Mouse (Mus musculus) E14TG2a.4 (cell line): ENCODE results near the gene Grin3a.

Experiments
- H3K27me3 ChIP-seq: 2 replicates; pipeline ENCODE4 v1.6.1; 2014; ENCODE audit warnings: low read length, control low read depth; ENCODE audit not compliant: insufficient read depth
- H3K36me3 ChIP-seq: 2 replicates; pipeline ENCODE4 v1.6.1; 2014; ENCODE audit warnings: low read length, control low read depth; ENCODE audit not compliant: insufficient read depth
- H3K4me1 ChIP-seq: replicated peaks from 2 replicates; pipeline ENCODE4 v1.6.1; 2014; ENCODE audit warnings: low read depth, low read length, control low read depth
- H3K4me3 ChIP-seq: replicated peaks from 2 replicates; pipeline ENCODE4 v1.5.1; 2014; ENCODE audit warnings: mild to moderate bottlenecking, low read length
- H3K9me3 ChIP-seq: 2 replicates; pipeline ENCODE4 v1.6.1; 2014; ENCODE audit warnings: low read length, control low read depth
- CTCF ChIP-seq: conservative IDR thresholded peaks from 2 replicates; pipeline ENCODE4 v1.5.1; 2014; ENCODE audit warnings: low read length
- NANOG ChIP-seq: IDR thresholded peaks from 2 replicates; pipeline ENCODE4 v1.6.1; 2014; ENCODE audit warnings: borderline replicate concordance, low read length, mixed read lengths
- POU5F1 ChIP-seq: IDR thresholded peaks from 2 replicates; pipeline ENCODE4 v1.6.1; 2014; ENCODE audit warnings: low read length, borderline replicate concordance

The Grin3a gene

DNA sequence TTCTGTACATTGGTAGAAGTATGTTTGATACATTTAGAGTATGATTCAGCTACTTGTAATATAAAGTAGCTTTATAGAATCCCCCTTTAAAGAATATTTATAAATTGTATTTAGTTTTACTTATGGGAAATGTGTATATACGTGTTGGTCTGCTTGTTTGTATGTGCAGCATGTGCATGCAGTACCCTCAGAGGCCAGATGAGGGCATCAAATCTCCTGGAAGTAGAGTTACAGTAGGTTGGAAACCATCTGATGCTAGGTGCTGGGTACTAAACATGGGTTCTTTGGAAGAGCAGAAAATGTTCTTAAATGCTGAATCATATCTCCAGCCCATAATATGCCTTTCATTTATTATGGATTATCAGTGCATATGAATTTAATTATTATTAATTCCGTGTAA is 46.2 kb downstream of the Grin3a start:
- Histone ChIP-seq H3K4me3 (no peak overlapping the region), H3K36me3 (no peaks in the 10 kb centered on the region), H3K9me3 (no peaks in the 10 kb centered on the region), H3K4me1 (no peaks in the 10 kb centered on the region), H3K27me3 (no peaks in the 10 kb centered on the region)
- TF ChIP-seq POU5F1 (no peak), CTCF (peak; percentile 87), NANOG (no peak)

DNA sequence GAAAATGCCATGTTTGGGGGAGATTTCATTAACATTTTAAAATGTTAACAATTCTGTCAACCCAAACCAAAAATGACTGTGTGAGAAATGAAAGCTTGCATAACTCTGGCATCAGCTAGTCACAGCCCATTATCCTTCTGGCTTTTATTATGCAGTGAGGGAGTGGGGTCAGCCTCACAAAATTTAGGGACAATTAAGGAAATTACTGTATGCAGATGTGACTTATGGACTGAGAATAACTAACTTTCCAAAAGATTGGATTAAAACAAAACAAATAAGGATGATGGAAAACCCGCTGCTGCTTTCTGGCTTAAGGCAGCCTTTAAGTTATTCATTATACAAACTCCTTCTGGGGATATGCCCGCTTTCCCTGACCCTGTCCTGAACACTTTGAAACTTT is 56.6 kb downstream of the Grin3a start:
- Histone ChIP-seq H3K36me3 (no peaks in the 10 kb centered on the region), H3K4me1 (no peaks in the 10 kb centered on the region), H3K27me3 (no peaks in the 10 kb centered on the region), H3K9me3 (peaks cover 6% of the 10 kb centered on the region; the same call in 1 of the 2 replicates), H3K4me3 (no peak overlapping the region)
- no peak for TF ChIP-seq NANOG
- TF ChIP-seq CTCF: no peak
- no peak for TF ChIP-seq POU5F1

DNA sequence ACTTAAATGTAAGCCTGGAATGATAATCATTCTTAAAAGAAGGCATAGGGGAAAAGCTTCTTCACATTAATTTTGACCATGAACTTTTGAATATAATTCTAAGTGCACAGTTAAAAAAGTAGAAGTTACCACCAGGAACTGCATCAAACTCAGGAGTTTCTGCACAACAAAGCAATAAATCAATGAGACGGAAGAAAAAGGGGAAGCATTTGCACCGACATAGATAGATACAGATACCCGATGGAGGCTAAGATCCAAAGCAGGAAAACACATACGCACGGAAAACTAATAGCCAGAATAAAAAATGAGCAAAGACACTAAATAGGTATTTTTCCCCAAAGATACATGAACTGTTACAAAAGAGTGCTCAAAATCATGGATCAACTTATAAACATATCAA is 102.7 kb downstream of the Grin3a start:
- Histone ChIP-seq H3K4me1 (no peaks in the 10 kb centered on the region), H3K36me3 (no peaks in the 10 kb centered on the region), H3K27me3 (no peaks in the 10 kb centered on the region), H3K4me3 (no peak overlapping the region), H3K9me3 (no peaks in the 10 kb centered on the region)
- TF ChIP-seq NANOG (no peak), CTCF (no peak), POU5F1 (no peak)

DNA sequence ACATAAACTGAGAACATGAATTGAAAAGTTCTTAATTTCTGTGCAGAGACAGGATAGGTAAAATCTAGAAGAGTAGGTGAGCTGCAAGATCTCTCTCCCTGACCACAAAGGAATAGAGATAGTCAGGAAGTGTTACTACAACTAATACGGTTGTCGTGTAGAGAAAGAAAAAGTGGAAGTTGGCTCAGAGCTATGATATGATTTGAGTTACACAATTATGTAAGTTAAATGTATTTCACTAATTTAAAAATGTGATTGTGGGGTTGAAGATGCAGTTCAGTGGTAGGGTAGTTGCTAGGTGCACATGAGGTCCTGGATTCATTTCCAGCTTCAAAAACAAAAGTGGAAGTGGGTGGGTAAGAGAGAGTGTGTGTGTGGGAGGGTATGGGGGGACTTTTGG is 103.6 kb downstream of the Grin3a start:
- no peaks in the 10 kb centered on the region for H3K4me1 ChIP-seq
- H3K4me3 ChIP-seq: no peak overlapping the region
- no peaks in the 10 kb centered on the region for H3K9me3 ChIP-seq
- H3K36me3 ChIP-seq: no peaks in the 10 kb centered on the region
- no peaks in the 10 kb centered on the region for H3K27me3 ChIP-seq
- TF ChIP-seq CTCF: no peak
- no peak for TF ChIP-seq NANOG
- TF ChIP-seq POU5F1: no peak

DNA sequence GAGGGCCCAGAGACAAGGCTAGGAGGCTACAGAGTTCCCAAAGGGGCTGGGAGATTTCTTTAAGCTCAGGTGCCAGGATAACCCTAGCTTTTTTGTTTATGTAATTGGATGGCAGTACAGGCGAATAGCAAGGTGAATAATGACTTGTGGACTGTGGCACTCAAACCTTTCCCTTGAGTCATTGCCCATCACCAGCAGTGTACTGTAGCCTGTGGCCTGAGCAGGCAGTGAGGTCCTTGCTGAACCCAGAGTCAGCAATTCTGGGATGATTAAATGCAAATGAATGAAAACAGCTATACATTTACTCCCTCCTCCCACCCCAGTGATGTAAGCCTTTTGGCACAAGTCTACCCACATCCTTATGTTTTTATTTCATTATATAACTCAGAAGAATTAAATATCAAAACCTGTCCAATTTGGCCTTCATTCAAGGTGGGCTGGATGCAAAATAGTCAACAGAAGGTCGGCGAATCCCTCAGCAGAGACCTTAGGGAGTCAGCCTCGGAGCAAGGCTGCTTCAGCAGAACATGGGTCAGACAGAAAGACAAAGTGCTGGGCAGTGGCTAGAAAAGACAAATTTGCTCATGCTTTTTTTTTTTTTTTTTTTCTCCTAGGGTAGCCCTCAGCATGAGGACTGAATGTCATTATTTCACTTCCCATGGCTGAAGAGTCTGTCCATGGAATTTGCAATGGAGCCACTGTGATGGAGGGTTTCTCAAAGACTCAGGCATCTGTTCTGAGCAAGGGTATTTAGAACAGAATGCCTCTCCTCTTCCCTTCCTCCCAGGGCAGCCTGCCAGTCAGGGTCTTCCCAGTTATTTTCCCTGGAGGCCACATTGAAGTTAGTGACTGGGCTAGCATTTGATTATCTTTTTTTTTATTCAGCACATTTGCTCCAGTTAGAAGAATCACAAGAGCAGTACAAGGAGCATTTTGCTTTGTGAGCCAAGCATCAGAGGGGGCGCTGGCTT is 104.5 kb downstream of the Grin3a start:
- Histone ChIP-seq H3K4me1 (no peaks in the 10 kb centered on the region), H3K4me3 (no peak overlapping the region), H3K9me3 (no peaks in the 10 kb centered on the region), H3K27me3 (no peaks in the 10 kb centered on the region), H3K36me3 (no peaks in the 10 kb centered on the region)
- no peak for TF ChIP-seq POU5F1
- no peak for TF ChIP-seq NANOG
- TF ChIP-seq CTCF: no peak

DNA sequence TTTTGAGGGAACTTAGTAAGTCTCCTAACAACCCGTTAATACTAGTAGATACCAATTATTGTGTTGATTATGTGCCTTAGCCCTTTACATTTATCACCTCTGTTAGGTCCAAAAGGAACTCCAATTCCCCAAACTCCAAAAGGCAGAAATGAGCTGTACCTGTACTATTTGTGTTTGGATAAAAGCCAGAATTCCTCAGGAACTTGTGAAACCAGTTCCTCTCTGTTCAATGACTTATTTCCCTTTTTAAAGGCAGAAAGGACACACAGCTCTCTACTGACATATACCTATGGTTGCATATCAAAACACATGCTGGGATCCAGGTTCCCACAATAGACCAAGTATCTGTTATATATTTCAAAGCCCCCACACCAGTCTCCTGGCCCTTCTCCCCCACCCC is 106.0 kb downstream of the Grin3a start:
- Histone ChIP-seq H3K36me3 (no peaks in the 10 kb centered on the region), H3K9me3 (no peaks in the 10 kb centered on the region), H3K27me3 (no peaks in the 10 kb centered on the region), H3K4me3 (no peak overlapping the region), H3K4me1 (no peaks in the 10 kb centered on the region)
- no peak for TF ChIP-seq CTCF

DNA sequence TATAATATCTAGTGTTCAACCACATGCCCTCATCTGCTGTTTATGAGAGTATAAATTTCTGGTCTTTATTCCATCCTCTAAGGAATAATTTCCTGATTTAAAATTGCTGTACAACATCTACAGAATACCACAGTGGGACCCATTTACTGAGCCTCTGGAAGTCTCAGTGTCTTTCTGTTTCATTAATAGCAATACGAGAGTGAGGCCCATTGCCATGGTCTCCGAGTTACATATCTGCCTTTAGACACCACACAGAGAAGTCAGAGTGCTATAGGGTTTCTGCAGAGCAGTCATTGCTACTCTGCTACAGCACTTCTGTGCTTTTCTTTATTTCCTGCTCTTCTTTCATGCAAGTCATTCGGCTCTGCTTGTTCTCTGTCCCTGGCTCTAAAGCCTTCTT is 116.2 kb downstream of the Grin3a start:
- H3K27me3 ChIP-seq: no peaks in the 10 kb centered on the region
- no peaks in the 10 kb centered on the region for H3K4me1 ChIP-seq
- H3K4me3 ChIP-seq: no peak overlapping the region
- TF ChIP-seq POU5F1 (no peak), CTCF (no peak), NANOG (no peak)
- no peaks in the 10 kb centered on the region for H3K9me3 ChIP-seq
- no peaks in the 10 kb centered on the region for H3K36me3 ChIP-seq

DNA sequence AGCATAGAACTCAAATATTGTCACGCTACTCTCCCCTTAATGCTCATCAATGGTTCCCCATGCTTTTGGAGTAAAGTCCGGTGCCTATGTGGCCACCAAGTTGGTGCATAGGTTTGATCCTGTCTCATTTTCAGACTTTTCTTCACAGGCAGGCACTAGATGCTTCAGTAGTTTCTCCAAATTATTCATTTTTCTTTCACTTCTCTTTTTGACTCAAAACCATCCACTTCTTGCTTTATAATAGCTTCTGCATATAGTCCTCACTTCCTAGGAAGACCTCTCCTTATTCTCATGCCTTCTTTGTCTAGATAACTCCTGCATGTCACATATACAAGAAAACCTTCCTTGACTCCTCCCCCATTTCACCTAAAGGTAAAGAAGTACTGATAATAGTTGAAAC is 121.6 kb downstream of the Grin3a start:
- Histone ChIP-seq H3K36me3 (no peaks in the 10 kb centered on the region), H3K9me3 (no peaks in the 10 kb centered on the region), H3K4me1 (no peaks in the 10 kb centered on the region), H3K4me3 (no peak overlapping the region), H3K27me3 (no peaks in the 10 kb centered on the region)
- TF ChIP-seq CTCF: no peak
- TF ChIP-seq POU5F1: no peak
- TF ChIP-seq NANOG: no peak
